Mouse (Mus musculus) midbrain, embryonic 14.5 days (tissue): ENCODE results near the gene Arrdc5. TPM values are rescaled to one million over a fixed set of nuclear protein-coding genes. Genes with fewer than 3 reads are reported as not detected.

Source experiments
- ATAC-seq: fragments of 200-750 bp; cut with Nextera tagmentation; 2 replicates; pipeline ENCODE4 v1.8.0; 2017; ENCODE audit warnings: moderate number of reproducible peaks, moderate library complexity; ENCODE audit not compliant: low FRiP score, low TSS enrichment
- DNase-seq: peaks from one replicate; pipeline ENCODE4 v3.0.0-alpha.2; 2015
- H3K27ac ChIP-seq: fragments of 300-500 bp; sonication (generic); replicated peaks from 2 replicates; pipeline ENCODE4 v1.5.1; 2014; ENCODE audit warnings: mild to moderate bottlenecking, low read depth, low read length, moderate library complexity
- H3K27me3 ChIP-seq: fragments of 300-500 bp; sonication (generic); 2 replicates; pipeline ENCODE4 v1.6.1; 2014; ENCODE audit warnings: low read length, control low read depth, mixed read lengths; ENCODE audit not compliant: control insufficient read depth, insufficient read depth
- H3K36me3 ChIP-seq: fragments of 300-500 bp; sonication (generic); 2 replicates; pipeline ENCODE4 v1.6.1; 2014; ENCODE audit warnings: low read length, control low read depth; ENCODE audit not compliant: control insufficient read depth, insufficient read depth
- H3K4me1 ChIP-seq: fragments of 300-500 bp; sonication (generic); 2 replicates; pipeline ENCODE4 v1.6.1; 2014; ENCODE audit warnings: mild to moderate bottlenecking, antibody characterized with exemption, low read length, control low read depth; ENCODE audit not compliant: control insufficient read depth, insufficient read depth
- H3K4me2 ChIP-seq: fragments of 300-500 bp; sonication (generic); 2 replicates; pipeline ENCODE4 v1.6.1; 2014; ENCODE audit warnings: mild to moderate bottlenecking, low read length, moderate library complexity
- H3K4me3 ChIP-seq: fragments of 300-500 bp; sonication (generic); replicated peaks from 2 replicates; pipeline ENCODE4 v1.5.1; 2014; ENCODE audit warnings: low read depth, low read length
- H3K9ac ChIP-seq: fragments of 300-500 bp; sonication (generic); replicated peaks from 2 replicates; pipeline ENCODE4 v1.6.1; 2014; ENCODE audit warnings: mild to moderate bottlenecking, low read length, moderate library complexity
- H3K9me3 ChIP-seq: fragments of 300-500 bp; sonication (generic); 2 replicates; pipeline ENCODE4 v1.6.1; 2016; ENCODE audit warnings: low read length, control low read depth, mixed read lengths; ENCODE audit not compliant: control insufficient read depth
- WGBS: fragments of 180-500 bp; shearing (Covaris S2); extraction: QIAGEN DNeasy Blood & Tissue Kit; methylation state at CpG from one replicate; pipeline ENCODE4 v1.1.7; 2014; 5-methylcytosine and 5-hydroxymethylcytosine counted together
- polyA plus RNA-seq: library from polyadenylated mRNA; unstranded; fragments of >200 nt; fragmentation: Nextera tagmentation; extraction: Ambion mirVana; gene quantifications from 2 replicates; pipeline ENCODE4 v1.2.1, GENCODE M21; 2014

Gene Arrdc5
- polyA plus RNA-seq, 1 experiment from 2014 or later: not detected

DNA sequence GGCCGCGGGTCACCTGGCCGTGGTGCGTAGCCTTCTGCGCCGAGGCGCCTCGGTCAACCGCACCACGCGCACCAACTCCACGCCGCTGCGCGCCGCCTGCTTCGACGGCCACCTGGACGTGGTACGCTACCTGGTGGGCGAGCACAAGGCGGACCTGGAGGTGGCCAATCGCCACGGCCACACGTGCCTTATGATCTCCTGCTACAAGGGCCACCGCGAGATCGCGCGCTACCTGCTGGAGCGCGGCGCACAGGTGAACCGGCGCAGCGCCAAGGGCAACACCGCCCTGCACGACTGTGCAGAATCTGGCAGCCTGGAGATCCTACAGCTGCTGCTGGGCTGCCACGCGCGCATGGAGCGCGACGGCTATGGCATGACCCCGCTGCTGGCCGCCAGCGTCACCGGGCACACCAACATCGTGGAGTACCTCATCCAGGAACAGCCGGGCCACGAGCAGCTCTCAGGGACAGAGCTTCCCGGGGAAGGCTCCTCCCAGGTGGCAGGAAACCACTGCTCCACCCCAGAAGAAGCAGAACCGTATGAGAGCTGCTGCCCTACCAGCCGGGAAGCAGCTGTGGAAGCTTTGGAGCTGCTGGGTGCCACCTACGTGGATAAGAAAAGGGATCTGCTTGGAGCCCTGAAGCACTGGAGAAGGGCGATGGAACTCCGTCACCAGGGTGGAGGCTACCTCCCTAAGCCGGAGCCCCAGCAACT is 42.7 kb downstream of the Arrdc5 start:
- peaks cover 17% of the 10 kb centered on the region for H3K4me1 ChIP-seq
- no peaks in the 10 kb centered on the region for H3K9me3 ChIP-seq
- H3K36me3 ChIP-seq: peaks cover 43% of the 10 kb centered on the region
- no peaks in the 10 kb centered on the region for H3K27me3 ChIP-seq
- DNase-seq (no peak), ATAC-seq (no peak)
- peak overlapping the region; percentile 92 for H3K4me2 ChIP-seq
- peak overlapping the region; percentile 64 for H3K4me3 ChIP-seq
- 12% methylated on average over 58 of the region's 58 CpGs for WGBS
- peak overlapping the region; percentile 68 for H3K9ac ChIP-seq
- peak overlapping the region; percentile 76 for H3K27ac ChIP-seq

DNA sequence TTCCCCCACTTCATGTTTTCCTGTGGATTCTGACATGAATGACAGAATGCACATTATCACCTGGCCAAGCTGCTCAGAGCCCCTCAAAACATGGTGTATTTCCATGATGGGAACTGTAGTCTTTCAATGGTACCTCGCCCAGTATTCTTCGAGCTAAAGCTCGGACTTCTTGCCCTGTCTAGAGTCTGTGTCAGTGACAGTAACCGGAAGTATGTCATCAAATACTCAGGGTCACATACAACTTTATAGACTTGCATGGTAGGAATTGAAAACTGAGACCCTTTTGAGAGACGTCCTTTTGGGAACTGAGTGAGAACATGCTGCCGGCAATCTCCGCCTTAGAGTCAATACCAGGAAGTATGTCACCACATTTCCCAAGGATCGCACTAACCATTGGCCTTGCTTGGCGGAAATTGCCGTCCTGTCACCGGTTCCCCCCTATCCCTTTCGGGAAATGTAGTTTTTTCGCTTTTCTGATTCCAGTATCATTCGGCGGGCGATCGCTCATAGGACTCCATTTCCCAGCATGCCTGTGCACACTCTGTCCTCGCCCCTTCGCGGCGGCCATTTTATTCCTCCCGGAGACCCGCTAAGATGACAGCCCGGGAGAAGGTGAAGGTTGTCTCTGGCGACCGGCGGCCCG is 43.7 kb downstream of the Arrdc5 start, which contains the start of gene Fem1a:
Gene Fem1a (plus strand): TSS at position 572 of the 643 bp plus-strand sequence.
- ATAC-seq (peak; percentile 93), DNase-seq (peak; percentile 98)
- H3K9ac ChIP-seq: peak within 1 kb of the TSS; percentile 68
- under 1% methylated on average over 28 of the region's 28 CpGs for WGBS
- H3K27ac ChIP-seq: peak within 1 kb of the TSS; percentile 79
- H3K27me3 ChIP-seq: no peaks in the 10 kb centered on the region
- H3K36me3 ChIP-seq: peaks cover 34% of the 10 kb centered on the region
- peaks cover 19% of the 10 kb centered on the region for H3K4me1 ChIP-seq
- peak within 1 kb of the TSS; percentile 92 for H3K4me2 ChIP-seq
- H3K4me3 ChIP-seq: peak within 1 kb of the TSS; percentile 64
- H3K9me3 ChIP-seq: no peaks in the 10 kb centered on the region

DNA sequence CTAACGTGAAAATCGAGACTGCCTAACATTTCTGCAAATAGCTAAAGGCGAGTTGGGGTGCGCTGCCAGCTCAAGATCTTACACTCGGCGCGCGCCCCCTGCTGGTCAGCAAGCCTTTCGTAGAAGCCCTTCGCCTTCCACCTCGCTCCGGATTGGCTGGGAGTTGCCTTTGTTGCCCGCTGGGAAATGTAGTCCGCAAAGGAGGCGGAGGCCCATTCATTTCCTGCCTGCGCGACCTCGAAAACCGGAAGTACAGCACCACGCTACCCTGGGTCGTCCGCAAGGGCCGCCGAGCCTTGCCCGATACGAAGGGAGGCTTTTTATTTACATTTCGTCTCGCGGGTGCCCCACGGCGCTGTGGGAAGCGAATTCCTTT is 44.2 kb downstream of the Arrdc5 start:
- H3K27me3 ChIP-seq: no peaks in the 10 kb centered on the region
- H3K27ac ChIP-seq: peak overlapping the region; percentile 79
- H3K4me3 ChIP-seq: peak overlapping the region; percentile 64
- peak overlapping the region; percentile 43 for H3K9ac ChIP-seq
- ATAC-seq (peak; percentile 91), DNase-seq (peak; percentile 100)
- H3K9me3 ChIP-seq: no peaks in the 10 kb centered on the region
- WGBS: under 1% methylated on average over 32 of the region's 32 CpGs
- peaks cover 21% of the 10 kb centered on the region for H3K4me1 ChIP-seq
- peak overlapping the region; percentile 61 for H3K4me2 ChIP-seq
- peaks cover 28% of the 10 kb centered on the region for H3K36me3 ChIP-seq

DNA sequence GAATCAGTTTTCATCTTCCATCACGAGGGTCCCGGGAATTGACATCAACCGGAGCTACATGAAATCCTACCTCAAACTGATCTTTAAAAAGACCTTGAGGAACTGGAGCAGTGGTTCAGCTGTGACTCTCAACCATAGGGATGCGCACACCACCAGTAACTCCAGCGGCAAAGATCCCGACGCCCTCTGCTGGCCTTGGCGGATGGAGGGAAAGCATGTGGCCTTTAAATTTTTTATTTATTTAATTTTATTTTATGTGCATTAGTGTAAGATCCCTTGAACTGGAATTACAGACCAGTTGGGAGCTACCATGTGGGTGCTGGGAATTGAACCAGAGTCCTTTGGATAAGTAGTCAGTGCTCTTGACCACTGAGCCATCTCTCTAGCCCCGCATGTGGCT is 44.7 kb downstream of the Arrdc5 start:
- 23% methylated on average over 9 of the region's 9 CpGs for WGBS
- H3K4me3 ChIP-seq: no peak overlapping the region
- peaks cover 22% of the 10 kb centered on the region for H3K4me1 ChIP-seq
- no peak for ATAC-seq
- H3K9ac ChIP-seq: peak overlapping the region; percentile 27; the same call in 1 of the 2 replicates
- peak overlapping the region; percentile 70 for H3K27ac ChIP-seq
- no peaks in the 10 kb centered on the region for H3K27me3 ChIP-seq
- DNase-seq: peak; percentile 71
- H3K36me3 ChIP-seq: peaks cover 24% of the 10 kb centered on the region
- H3K4me2 ChIP-seq: peak overlapping the region; percentile 36
- H3K9me3 ChIP-seq: no peaks in the 10 kb centered on the region

DNA sequence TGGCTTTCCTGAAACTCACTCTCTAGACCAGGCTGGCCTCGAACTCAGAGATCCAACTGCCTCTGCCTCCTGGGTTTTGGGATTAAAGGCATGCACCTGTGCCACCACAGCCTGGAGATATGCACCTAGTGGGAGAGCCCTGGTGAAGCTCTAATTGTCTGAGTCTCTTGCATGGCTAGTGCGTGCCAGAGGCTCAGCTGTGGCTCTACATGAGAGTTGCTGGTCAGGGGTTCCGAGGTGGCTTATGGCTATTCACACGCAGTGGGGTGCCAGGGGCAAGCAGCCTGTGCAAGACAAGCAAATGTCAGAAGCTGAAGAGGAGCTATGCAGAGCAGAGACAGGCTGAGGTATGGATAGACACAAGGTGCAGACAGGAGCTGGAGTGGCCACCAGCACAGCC is 45.4 kb downstream of the Arrdc5 start:
- H3K4me3 ChIP-seq: no peak overlapping the region
- no peak overlapping the region for H3K4me2 ChIP-seq
- 75% methylated on average over 4 of the region's 4 CpGs for WGBS
- no peaks in the 10 kb centered on the region for H3K27me3 ChIP-seq
- H3K4me1 ChIP-seq: peaks cover 22% of the 10 kb centered on the region
- H3K27ac ChIP-seq: 0 out of 2 replicates have a peak overlapping the region, but pooled peaks have one; percentile 70
- H3K36me3 ChIP-seq: peaks cover 17% of the 10 kb centered on the region
- no peak for DNase-seq
- ATAC-seq: no peak
- H3K9ac ChIP-seq: no peak overlapping the region
- H3K9me3 ChIP-seq: no peaks in the 10 kb centered on the region

DNA sequence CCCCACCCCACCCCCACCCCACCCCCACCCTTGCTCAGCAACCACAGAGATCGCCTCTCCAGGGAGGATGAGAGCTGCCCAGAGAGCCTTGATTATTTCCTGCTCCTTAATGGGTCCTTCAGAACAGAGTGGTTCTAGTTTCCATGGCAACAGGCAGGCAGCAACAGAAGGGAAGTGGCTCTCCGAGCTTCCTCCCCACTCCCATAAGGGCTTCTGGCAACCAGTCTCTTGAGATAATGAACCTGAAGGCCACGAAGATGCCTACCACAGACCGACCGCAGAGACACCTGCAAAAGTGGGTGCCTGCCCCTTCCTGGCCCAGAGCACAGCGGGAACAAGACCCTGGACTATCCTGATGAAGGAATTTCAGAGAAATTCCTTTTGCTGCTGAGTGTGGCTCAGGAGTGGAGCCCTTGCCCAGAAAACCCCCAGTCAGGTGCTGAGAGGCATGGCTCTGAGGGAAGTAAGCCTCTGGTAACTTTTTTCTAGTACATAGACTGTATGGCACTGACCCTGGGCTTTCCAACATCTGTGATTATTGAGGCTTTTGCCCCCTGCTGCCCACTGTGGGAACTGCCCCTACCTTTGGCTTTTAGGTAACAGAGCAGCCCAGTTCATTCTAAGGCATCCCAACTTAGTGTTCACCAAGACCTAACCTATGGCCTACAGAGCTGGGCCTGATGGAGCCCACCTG is 48.8 kb downstream of the Arrdc5 start:
- Histone ChIP-seq H3K9me3 (no peaks in the 10 kb centered on the region), H3K4me2 (peak overlapping the region; percentile 34), H3K4me1 (peaks cover 8% of the 10 kb centered on the region), H3K36me3 (no peaks in the 10 kb centered on the region), H3K9ac (0 out of 2 replicates have a peak overlapping the region, but pooled peaks have one; percentile 12), H3K27me3 (no peaks in the 10 kb centered on the region), H3K4me3 (no peak overlapping the region), H3K27ac (peak overlapping the region; percentile 78)
- WGBS: 25% methylated on average over 6 of the region's 6 CpGs
- DNase-seq (peak; percentile 84), ATAC-seq (peak; percentile 55; the same call in 1 of the 2 replicates)

DNA sequence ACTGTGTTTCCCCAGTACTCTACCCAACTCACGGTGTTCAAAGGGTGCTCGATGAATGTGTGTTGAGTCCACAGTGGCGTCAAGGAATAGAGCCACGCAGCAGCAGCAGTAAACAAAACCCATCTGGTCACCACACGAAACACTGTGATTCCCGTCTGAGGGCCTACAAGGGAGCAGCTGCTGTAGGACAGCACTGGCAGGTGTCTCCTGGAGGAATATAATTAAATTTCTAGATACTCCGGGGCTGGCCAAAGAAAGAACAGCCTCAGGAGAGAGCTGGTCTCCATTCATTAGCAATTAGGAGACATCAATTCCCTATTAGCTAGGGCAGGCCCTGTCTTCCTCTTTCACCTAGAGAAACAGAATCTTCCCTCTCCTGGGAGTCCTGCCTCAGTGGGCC is 54.5 kb downstream of the Arrdc5 start:
- H3K27ac ChIP-seq: no peak overlapping the region
- DNase-seq (no peak), ATAC-seq (no peak)
- whole genome bisulfite sequencing: 56% methylated on average over 7 of the region's 7 CpGs
- no peak overlapping the region for H3K4me2 ChIP-seq
- no peaks in the 10 kb centered on the region for H3K9me3 ChIP-seq
- peaks cover 6% of the 10 kb centered on the region; the same call in 1 of the 2 replicates for H3K27me3 ChIP-seq
- H3K9ac ChIP-seq: no peak overlapping the region
- H3K4me1 ChIP-seq: peaks cover 5% of the 10 kb centered on the region
- no peaks in the 10 kb centered on the region for H3K36me3 ChIP-seq
- H3K4me3 ChIP-seq: no peak overlapping the region
